Mouse (Mus musculus) neural tube, embryonic 11.5 days (tissue): Measurements from ENCODE around the gene Dscam. TPM values are rescaled to one million over a fixed set of nuclear protein-coding genes. Genes with fewer than 3 reads are reported as not detected.

Experiments used
- ATAC-seq: fragments of 200-750 bp; cut with Nextera tagmentation; 2 replicates; pipeline ENCODE4 v1.8.0; 2017; ENCODE audit warnings: moderate number of reproducible peaks, mild to moderate bottlenecking, moderate TSS enrichment, moderate library complexity; ENCODE audit not compliant: insufficient read depth, low FRiP score, low TSS enrichment
- DNase-seq: peaks from one replicate; pipeline ENCODE4 v3.0.0-alpha.2; 2015; ENCODE audit warnings: low spot score
- H3K27ac ChIP-seq: fragments of 300-500 bp; sonication (generic); 2 replicates; pipeline ENCODE4 v1.5.1; 2014; ENCODE audit warnings: low read depth, mild to moderate bottlenecking, low read length
- H3K27me3 ChIP-seq: fragments of 300-500 bp; sonication (generic); 2 replicates; pipeline ENCODE4 v1.6.1; 2014; ENCODE audit warnings: mild to moderate bottlenecking, low read length, mixed read lengths; ENCODE audit not compliant: control insufficient read depth, insufficient read depth
- H3K36me3 ChIP-seq: fragments of 300-500 bp; sonication (generic); 2 replicates; pipeline ENCODE4 v1.6.1; 2014; ENCODE audit warnings: mild to moderate bottlenecking, low read length, moderate library complexity, mixed read lengths; ENCODE audit not compliant: control insufficient read depth, insufficient read depth
- H3K4me1 ChIP-seq: fragments of 300-500 bp; sonication (generic); 2 replicates; pipeline ENCODE4 v1.6.1; 2014; ENCODE audit warnings: low read length, mixed read lengths; ENCODE audit not compliant: control insufficient read depth, insufficient read depth
- H3K4me2 ChIP-seq: fragments of 300-500 bp; sonication (generic); 2 replicates; pipeline ENCODE4 v1.6.1; 2014; ENCODE audit warnings: low read depth, mild to moderate bottlenecking, moderate library complexity
- H3K4me3 ChIP-seq: fragments of 300-500 bp; sonication (generic); 2 replicates; pipeline ENCODE4 v1.5.1; 2014; ENCODE audit warnings: low read depth, low read length
- H3K9ac ChIP-seq: fragments of 300-500 bp; sonication (generic); 2 replicates; pipeline ENCODE4 v1.6.1; 2014; ENCODE audit warnings: mild to moderate bottlenecking, low read length
- H3K9me3 ChIP-seq: fragments of 300-500 bp; sonication (generic); 2 replicates; pipeline ENCODE4 v1.6.1; 2016; ENCODE audit warnings: low read length; ENCODE audit not compliant: control insufficient read depth
- WGBS: fragments of 180-500 bp; shearing (Covaris S2); extraction: QIAGEN DNeasy Blood & Tissue Kit; methylation state at CpG from one replicate; pipeline ENCODE4 v1.1.7; 2014; 5-methylcytosine and 5-hydroxymethylcytosine counted together
- polyA plus RNA-seq: library from polyadenylated mRNA; unstranded; fragments of >200 nt; fragmentation: Nextera tagmentation; extraction: Ambion mirVana; gene quantifications from 2 replicates; pipeline ENCODE4 v1.2.1, GENCODE M21; 2014

The Dscam gene
- polyA plus RNA-seq, 1 experiment from 2014 or later: 1.4 TPM

DNA sequence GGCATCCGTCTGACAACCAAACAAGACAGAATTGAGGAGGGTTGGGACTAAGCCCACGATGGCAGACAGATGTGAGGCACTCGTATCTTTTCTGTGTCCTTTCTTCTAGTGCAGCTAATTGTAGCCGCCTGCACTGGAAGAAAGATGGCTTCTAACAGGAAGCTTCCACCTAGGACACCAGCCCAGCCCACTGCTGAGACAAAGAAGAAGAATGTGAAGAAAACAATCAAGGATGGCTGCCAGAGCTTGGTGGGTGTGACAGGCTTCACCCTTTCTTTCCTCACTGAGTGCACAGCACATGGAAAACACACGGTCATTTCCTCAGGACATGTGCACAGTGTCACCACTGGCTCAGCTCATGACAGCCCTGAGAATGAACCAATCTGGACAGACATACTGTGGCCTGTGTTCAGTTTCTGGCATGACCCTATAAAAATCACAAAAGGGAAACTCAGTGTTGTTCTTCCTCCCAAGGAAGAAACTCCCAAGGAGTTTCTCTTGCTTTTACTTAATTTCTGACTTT, 411.4 kb downstream of the Dscam start:
- DNase-seq: no peak

GRCm38 (mm10) chr16:96758381-96758780, 412.2 kb downstream of the Dscam start:
- Histone ChIP-seq H3K4me1 (peaks cover 4% of the 10 kb centered on the region; the same call in 1 of the 2 replicates), H3K9me3 (no peaks in the 10 kb centered on the region), H3K9ac (no peak overlapping the region), H3K4me3 (no peak overlapping the region), H3K36me3 (no peaks in the 10 kb centered on the region), H3K27ac (no peak overlapping the region), H3K4me2 (no peak overlapping the region), H3K27me3 (no peaks in the 10 kb centered on the region)
- WGBS: 64% methylated on average over 3 of the region's 3 CpGs
- DNase-seq (no peak), ATAC-seq (no peak)

More for the DNA sequence above, 411.4 kb downstream of the Dscam start:
- Histone ChIP-seq H3K9ac (no peak overlapping the region), H3K27ac (no peak overlapping the region), H3K27me3 (no peaks in the 10 kb centered on the region), H3K4me1 (peaks cover 4% of the 10 kb centered on the region; the same call in 1 of the 2 replicates), H3K4me2 (no peak overlapping the region), H3K36me3 (no peaks in the 10 kb centered on the region), H3K9me3 (no peaks in the 10 kb centered on the region), H3K4me3 (no peak overlapping the region)
- 46% methylated on average over 5 of the region's 5 CpGs for WGBS
- no peak for ATAC-seq

GRCm38 (mm10) chr16:96757588-96758313, 412.8 kb downstream of the Dscam start:
- ATAC-seq: no peak
- no peaks in the 10 kb centered on the region for H3K36me3 ChIP-seq
- peak; percentile 36 for DNase-seq
- H3K4me1 ChIP-seq: peaks cover 4% of the 10 kb centered on the region; the same call in 1 of the 2 replicates
- no peaks in the 10 kb centered on the region for H3K27me3 ChIP-seq
- no peak overlapping the region for H3K4me3 ChIP-seq
- H3K9ac ChIP-seq: no peak overlapping the region
- no peaks in the 10 kb centered on the region for H3K9me3 ChIP-seq
- H3K4me2 ChIP-seq: no peak overlapping the region; the same call in 1 of the 2 replicates
- no peak overlapping the region for H3K27ac ChIP-seq
- WGBS: 3% methylated on average over 9 of the region's 9 CpGs

GRCm38 (mm10) chr16:96756994-96757393, 413.6 kb downstream of the Dscam start:
- no peak overlapping the region for H3K27ac ChIP-seq
- H3K27me3 ChIP-seq: no peaks in the 10 kb centered on the region
- H3K4me3 ChIP-seq: no peak overlapping the region
- H3K36me3 ChIP-seq: no peaks in the 10 kb centered on the region
- no peak overlapping the region for H3K9ac ChIP-seq
- no peak overlapping the region; the same call in 1 of the 2 replicates for H3K4me2 ChIP-seq
- no peak for DNase-seq
- ATAC-seq: no peak
- 20% methylated on average over 7 of the region's 7 CpGs for WGBS
- H3K4me1 ChIP-seq: peaks cover 4% of the 10 kb centered on the region; the same call in 1 of the 2 replicates
- H3K9me3 ChIP-seq: no peaks in the 10 kb centered on the region

GRCm38 (mm10) chr16:96754971-96755504, 415.5 kb downstream of the Dscam start:
- H3K4me1 ChIP-seq: peaks cover 4% of the 10 kb centered on the region; the same call in 1 of the 2 replicates
- no peak overlapping the region for H3K27ac ChIP-seq
- H3K4me3 ChIP-seq: no peak overlapping the region
- H3K27me3 ChIP-seq: no peaks in the 10 kb centered on the region
- DNase-seq (no peak), ATAC-seq (no peak)
- no peaks in the 10 kb centered on the region for H3K36me3 ChIP-seq
- H3K4me2 ChIP-seq: no peak overlapping the region
- H3K9ac ChIP-seq: no peak overlapping the region
- no peaks in the 10 kb centered on the region for H3K9me3 ChIP-seq
- WGBS: 80% methylated on average over 6 of the region's 6 CpGs

DNA sequence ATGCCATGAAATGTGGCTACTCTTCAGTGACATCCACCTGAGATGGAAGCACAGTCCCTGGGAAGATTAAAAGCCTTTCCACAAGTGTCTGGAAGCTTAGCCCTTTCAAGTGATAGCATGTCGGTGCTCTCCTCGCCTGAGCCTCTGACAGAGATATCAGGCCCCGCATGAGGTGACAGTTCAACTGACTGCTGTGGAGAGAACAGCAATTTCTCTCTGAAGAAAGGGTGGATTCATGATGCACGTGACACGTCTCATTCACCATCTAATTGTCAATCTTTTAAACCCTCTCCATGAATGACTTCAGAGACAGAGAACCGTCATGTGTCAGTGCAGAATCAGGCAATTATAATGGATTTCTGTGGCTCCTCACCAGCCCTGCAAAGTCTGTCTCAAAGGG, 416.2 kb downstream of the Dscam start:
- Histone ChIP-seq H3K27me3 (no peaks in the 10 kb centered on the region), H3K4me2 (no peak overlapping the region), H3K36me3 (no peaks in the 10 kb centered on the region), H3K27ac (no peak overlapping the region), H3K4me3 (no peak overlapping the region), H3K9me3 (no peaks in the 10 kb centered on the region), H3K4me1 (peaks cover 4% of the 10 kb centered on the region; the same call in 1 of the 2 replicates), H3K9ac (no peak overlapping the region)
- 62% methylated on average over 6 of the region's 6 CpGs for WGBS
- DNase-seq (no peak), ATAC-seq (no peak)

DNA sequence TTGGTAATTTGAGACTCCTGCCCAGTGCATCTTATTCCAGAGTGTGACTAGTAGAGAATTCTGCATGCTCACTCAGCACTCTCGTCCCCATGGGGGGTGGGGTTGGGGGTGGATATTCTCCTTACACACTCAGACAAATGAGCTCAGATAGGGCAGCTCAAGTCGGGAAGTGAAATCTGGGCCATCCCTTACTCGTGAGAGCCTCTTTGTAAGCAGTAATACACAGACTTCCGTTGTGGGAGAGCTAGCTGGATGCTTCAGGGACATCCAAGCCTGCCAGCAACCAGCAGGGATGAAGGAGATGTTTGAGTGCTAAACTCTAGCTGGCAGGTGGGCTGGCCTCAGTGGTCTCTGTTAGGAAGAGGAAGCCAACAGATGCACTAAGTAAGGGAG, 416.8 kb downstream of the Dscam start:
- Histone ChIP-seq H3K9ac (no peak overlapping the region), H3K4me2 (no peak overlapping the region), H3K4me1 (peaks cover 4% of the 10 kb centered on the region; the same call in 1 of the 2 replicates), H3K9me3 (no peaks in the 10 kb centered on the region), H3K36me3 (no peaks in the 10 kb centered on the region), H3K27ac (no peak overlapping the region), H3K27me3 (no peaks in the 10 kb centered on the region), H3K4me3 (no peak overlapping the region)
- 41% methylated on average over 4 of the region's 4 CpGs for WGBS
- ATAC-seq: no peak
- DNase-seq: no peak

DNA sequence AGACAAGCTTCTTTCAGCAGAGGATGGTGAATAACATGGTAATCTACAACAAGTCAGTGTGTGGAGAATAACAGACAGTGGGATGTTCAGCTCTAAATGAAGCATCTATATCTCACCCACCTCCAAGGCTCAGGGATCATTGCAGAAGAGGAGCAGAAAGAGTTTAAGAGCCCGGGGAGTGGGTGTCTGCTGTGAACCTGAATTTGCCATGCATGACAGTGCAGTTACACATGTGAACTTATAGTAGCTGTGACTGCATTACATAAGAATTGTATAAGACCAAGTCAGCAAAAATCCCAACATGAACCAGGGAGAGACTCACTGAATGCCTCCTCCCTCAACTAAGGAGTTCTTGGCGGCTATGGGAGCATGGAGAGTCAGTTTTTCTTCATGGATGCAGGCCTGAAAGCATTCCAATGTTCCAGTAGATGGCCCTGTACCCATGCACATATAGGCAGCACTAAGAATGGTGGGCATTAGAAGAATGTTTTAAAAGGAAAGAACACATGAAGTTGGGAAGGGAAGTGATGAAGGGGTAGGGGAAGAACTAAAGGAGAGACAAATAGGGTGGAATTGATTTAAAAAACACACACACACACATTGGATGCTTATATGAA, 417.3 kb downstream of the Dscam start:
- Histone ChIP-seq H3K9me3 (no peaks in the 10 kb centered on the region), H3K4me3 (no peak overlapping the region), H3K9ac (no peak overlapping the region), H3K27me3 (no peaks in the 10 kb centered on the region), H3K36me3 (no peaks in the 10 kb centered on the region), H3K4me1 (peaks cover 4% of the 10 kb centered on the region; the same call in 1 of the 2 replicates), H3K4me2 (no peak overlapping the region), H3K27ac (no peak overlapping the region)
- 75% methylated on average over 2 of the region's 2 CpGs for WGBS
- no peak for DNase-seq
- no peak for ATAC-seq
